Mouse (Mus musculus): ENCODE measurements around the gene Map4k5.

Gene Map4k5

DNA sequence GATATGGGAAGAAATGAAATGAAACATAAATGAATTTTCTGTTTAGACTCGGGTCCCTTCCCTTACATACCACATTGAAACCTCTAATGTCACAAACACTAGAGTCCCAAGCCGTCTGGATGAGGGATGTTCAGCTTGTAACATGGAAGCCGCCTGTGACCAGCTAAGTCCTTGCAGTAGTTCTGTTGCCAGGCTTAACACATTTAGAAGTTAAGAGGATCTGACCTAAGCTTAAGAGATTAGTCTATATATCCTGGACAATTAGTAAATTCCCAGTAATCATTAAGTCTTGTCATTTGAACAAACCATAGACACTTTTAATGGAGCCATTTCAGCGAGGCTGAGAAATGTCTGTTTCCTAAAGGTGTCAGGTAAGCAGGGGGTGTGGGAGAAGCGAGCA is 137.0 kb downstream of the Map4k5 start:
- DNase-seq (ENCODE audit: low spot score in 2 of 2): no peak

DNA sequence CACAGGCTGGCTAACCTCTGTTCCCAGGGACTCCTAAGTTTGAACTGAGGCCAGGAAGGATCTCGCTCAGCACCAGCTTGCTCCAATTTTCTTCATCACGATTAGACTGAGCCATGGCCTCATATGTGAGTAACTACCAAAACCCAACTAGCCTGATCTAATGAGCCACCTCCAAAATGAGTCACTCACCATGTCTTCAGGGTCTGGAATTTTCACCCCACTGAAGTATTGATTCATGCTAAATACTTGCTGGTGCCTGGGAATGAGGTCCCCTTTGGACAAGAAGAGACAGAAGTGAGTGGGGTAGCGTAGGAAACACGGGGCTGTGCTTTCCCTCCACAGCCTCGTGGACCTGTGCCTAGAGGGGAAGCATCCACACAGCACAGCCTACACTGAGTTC is 139.1 kb downstream of the Map4k5 start:
- no peak for DNase-seq (ENCODE audit: low spot score in 2 of 2)

Measured in spleen, postnatal 36 days (tissue).